Mouse (Mus musculus): ENCODE data around the gene Palld. TPM values are rescaled to one million over a fixed set of nuclear protein-coding genes. Genes with fewer than 3 reads are reported as not detected.

Palld gene
- total and polyA plus RNA-seq, 3 experiments, result 0.33 TPM; not detected in 2

- no peak for ATAC-seq (ENCODE audit: extremely low read depth, insufficient number of reproducible peaks, low FRiP score, poor library complexity, severe bottlenecking)
- Histone ChIP-seq H3K36me3 (replicated peaks) (no peaks in the 10 kb centered on the region), H3K9me3 (replicated peaks) (no peaks in the 10 kb centered on the region), H3K4me3 (ENCODE audit: low read depth, low read length) (no peak overlapping the region), H3K4me1 (ENCODE audit: insufficient read depth, low read depth, low read length) (peaks cover 18% of the 10 kb centered on the region), H3K27me3 (ENCODE audit: insufficient read depth, low read length) (peaks cover 14% of the 10 kb centered on the region)
- TF ChIP-seq TAL1 (conservative IDR thresholded peaks at IDR 0.05; ENCODE audit: low read depth, low read length) (no peak), GATA2 (IDR thresholded peaks at IDR 0.05; ENCODE audit: borderline replicate concordance, low read depth, low read length) (no peak), CTCF (IDR thresholded peaks at IDR 0.05; ENCODE audit: low read depth, low read length) (no peak), GATA1 (IDR thresholded peaks at IDR 0.05; ENCODE audit: borderline replicate concordance, low read length) (no peak), POLR2AphosphoS5 (IDR thresholded peaks at IDR 0.05; ENCODE audit: insufficient replicate concordance, low read depth, low read length) (no peak)
- DNase-seq (ENCODE audit: low spot score), result no peak
Observed at GRCm38 (mm10) chr8:61532831-61533230, 369.7 kb downstream of the Palld start.

GRCm38 (mm10) chr8:61531944-61532795 lies 370.3 kb downstream of the Palld start:
- Histone ChIP-seq H3K27me3 (ENCODE audit: insufficient read depth, low read length) (peaks cover 14% of the 10 kb centered on the region), H3K4me3 (ENCODE audit: low read depth, low read length) (no peak overlapping the region), H3K36me3 (replicated peaks) (no peaks in the 10 kb centered on the region), H3K4me1 (ENCODE audit: insufficient read depth, low read depth, low read length) (peaks cover 18% of the 10 kb centered on the region), H3K9me3 (replicated peaks) (no peaks in the 10 kb centered on the region)
- ATAC-seq (ENCODE audit: extremely low read depth, insufficient number of reproducible peaks, low FRiP score, poor library complexity, severe bottlenecking), result no peak
- DNase-seq (ENCODE audit: low spot score), result no peak
- no peak for TF ChIP-seq GATA1 (IDR thresholded peaks at IDR 0.05; ENCODE audit: borderline replicate concordance, low read length)
- TF ChIP-seq CTCF (IDR thresholded peaks at IDR 0.05; ENCODE audit: low read depth, low read length), result no peak
- no peak for TF ChIP-seq TAL1 (conservative IDR thresholded peaks at IDR 0.05; ENCODE audit: low read depth, low read length)
- TF ChIP-seq GATA2 (IDR thresholded peaks at IDR 0.05; ENCODE audit: borderline replicate concordance, low read depth, low read length), result no peak
- TF ChIP-seq POLR2AphosphoS5 (IDR thresholded peaks at IDR 0.05; ENCODE audit: insufficient replicate concordance, low read depth, low read length), result no peak

- TF ChIP-seq TAL1 (conservative IDR thresholded peaks at IDR 0.05; ENCODE audit: low read depth, low read length) (no peak), GATA2 (IDR thresholded peaks at IDR 0.05; ENCODE audit: borderline replicate concordance, low read depth, low read length) (no peak), CTCF (IDR thresholded peaks at IDR 0.05; ENCODE audit: low read depth, low read length) (no peak), GATA1 (IDR thresholded peaks at IDR 0.05; ENCODE audit: borderline replicate concordance, low read length) (no peak), POLR2AphosphoS5 (IDR thresholded peaks at IDR 0.05; ENCODE audit: insufficient replicate concordance, low read depth, low read length) (no peak)
- no peak for DNase-seq (ENCODE audit: low spot score)
- peaks cover 18% of the 10 kb centered on the region for H3K4me1 ChIP-seq (ENCODE audit: insufficient read depth, low read depth, low read length)
- ATAC-seq (ENCODE audit: extremely low read depth, insufficient number of reproducible peaks, low FRiP score, poor library complexity, severe bottlenecking), result no peak
- H3K36me3 ChIP-seq (replicated peaks), result no peaks in the 10 kb centered on the region
- no peak overlapping the region for H3K4me3 ChIP-seq (ENCODE audit: low read depth, low read length)
- peaks cover 9% of the 10 kb centered on the region for H3K27me3 ChIP-seq (ENCODE audit: insufficient read depth, low read length)
- H3K9me3 ChIP-seq (replicated peaks), result no peaks in the 10 kb centered on the region
Observed at GRCm38 (mm10) chr8:61528642-61529041, 373.8 kb downstream of the Palld start.

GRCm38 (mm10) chr8:61528197-61528596 lies 374.3 kb downstream of the Palld start:
- ATAC-seq (ENCODE audit: extremely low read depth, insufficient number of reproducible peaks, low FRiP score, poor library complexity, severe bottlenecking) (no peak), DNase-seq (ENCODE audit: low spot score) (no peak)
- Histone ChIP-seq H3K4me1 (ENCODE audit: insufficient read depth, low read depth, low read length) (peaks cover 15% of the 10 kb centered on the region), H3K36me3 (replicated peaks) (no peaks in the 10 kb centered on the region), H3K27me3 (ENCODE audit: insufficient read depth, low read length) (peaks cover 9% of the 10 kb centered on the region), H3K9me3 (replicated peaks) (no peaks in the 10 kb centered on the region), H3K4me3 (ENCODE audit: low read depth, low read length) (no peak overlapping the region)
- TF ChIP-seq GATA1 (IDR thresholded peaks at IDR 0.05; ENCODE audit: borderline replicate concordance, low read length), result no peak
- no peak for TF ChIP-seq GATA2 (IDR thresholded peaks at IDR 0.05; ENCODE audit: borderline replicate concordance, low read depth, low read length)
- TF ChIP-seq TAL1 (conservative IDR thresholded peaks at IDR 0.05; ENCODE audit: low read depth, low read length), result no peak
- no peak for TF ChIP-seq POLR2AphosphoS5 (IDR thresholded peaks at IDR 0.05; ENCODE audit: insufficient replicate concordance, low read depth, low read length)
- TF ChIP-seq CTCF (IDR thresholded peaks at IDR 0.05; ENCODE audit: low read depth, low read length), result no peak

- no peak for ATAC-seq (ENCODE audit: extremely low read depth, insufficient number of reproducible peaks, low FRiP score, poor library complexity, severe bottlenecking)
- DNase-seq (ENCODE audit: low spot score), result no peak
- no peak overlapping the region for H3K4me3 ChIP-seq (ENCODE audit: low read depth, low read length)
- H3K27me3 ChIP-seq (ENCODE audit: insufficient read depth, low read length), result peaks cover 7% of the 10 kb centered on the region
- H3K4me1 ChIP-seq (ENCODE audit: insufficient read depth, low read depth, low read length), result peaks cover 15% of the 10 kb centered on the region
- H3K9me3 ChIP-seq (replicated peaks), result no peaks in the 10 kb centered on the region
- TF ChIP-seq CTCF (IDR thresholded peaks at IDR 0.05; ENCODE audit: low read depth, low read length), result no peak
- no peak for TF ChIP-seq GATA1 (IDR thresholded peaks at IDR 0.05; ENCODE audit: borderline replicate concordance, low read length)
- no peak for TF ChIP-seq TAL1 (conservative IDR thresholded peaks at IDR 0.05; ENCODE audit: low read depth, low read length)
- TF ChIP-seq GATA2 (IDR thresholded peaks at IDR 0.05; ENCODE audit: borderline replicate concordance, low read depth, low read length), result no peak
- no peak for TF ChIP-seq POLR2AphosphoS5 (IDR thresholded peaks at IDR 0.05; ENCODE audit: insufficient replicate concordance, low read depth, low read length)
- H3K36me3 ChIP-seq (replicated peaks), result no peaks in the 10 kb centered on the region
Observed at GRCm38 (mm10) chr8:61527037-61527436, 375.5 kb downstream of the Palld start.

- H3K36me3 ChIP-seq (replicated peaks), result no peaks in the 10 kb centered on the region
- ATAC-seq (ENCODE audit: extremely low read depth, insufficient number of reproducible peaks, low FRiP score, poor library complexity, severe bottlenecking) (no peak), DNase-seq (ENCODE audit: low spot score) (peak; percentile 13)
- no peak overlapping the region for H3K4me3 ChIP-seq (ENCODE audit: low read depth, low read length)
- 0 out of 2 replicates have a peak, but pooled peaks have one; percentile 16 for TF ChIP-seq CTCF (IDR thresholded peaks at IDR 0.05; ENCODE audit: low read depth, low read length)
- TF ChIP-seq POLR2AphosphoS5 (IDR thresholded peaks at IDR 0.05; ENCODE audit: insufficient replicate concordance, low read depth, low read length), result no peak
- H3K27me3 ChIP-seq (ENCODE audit: insufficient read depth, low read length), result peaks cover 9% of the 10 kb centered on the region
- no peaks in the 10 kb centered on the region for H3K9me3 ChIP-seq (replicated peaks)
- H3K4me1 ChIP-seq (ENCODE audit: insufficient read depth, low read depth, low read length), result peaks cover 12% of the 10 kb centered on the region
Observed at GRCm38 (mm10) chr8:61522132-61522531, 380.4 kb downstream of the Palld start.
